Mouse (Mus musculus) cerebellum, adult 2 months (tissue): ENCODE results near the gene Dhrs13.

Experiments used
- CTCF ChIP-seq: fragments of 200-500 bp; IDR thresholded peaks from 2 replicates; pipeline ENCODE4 v1.5.1; 2011; ENCODE audit warnings: low read depth, mild to moderate bottlenecking, control low read depth, low read length, moderate library complexity, borderline replicate concordance; ENCODE audit not compliant: insufficient read depth
- POLR2A ChIP-seq: fragments of 200-500 bp; IDR thresholded peaks from 2 replicates; pipeline ENCODE4 v1.6.1; 2011; ENCODE audit warnings: low read length, control low read depth, borderline replicate concordance; ENCODE audit not compliant: insufficient read depth

DNA sequence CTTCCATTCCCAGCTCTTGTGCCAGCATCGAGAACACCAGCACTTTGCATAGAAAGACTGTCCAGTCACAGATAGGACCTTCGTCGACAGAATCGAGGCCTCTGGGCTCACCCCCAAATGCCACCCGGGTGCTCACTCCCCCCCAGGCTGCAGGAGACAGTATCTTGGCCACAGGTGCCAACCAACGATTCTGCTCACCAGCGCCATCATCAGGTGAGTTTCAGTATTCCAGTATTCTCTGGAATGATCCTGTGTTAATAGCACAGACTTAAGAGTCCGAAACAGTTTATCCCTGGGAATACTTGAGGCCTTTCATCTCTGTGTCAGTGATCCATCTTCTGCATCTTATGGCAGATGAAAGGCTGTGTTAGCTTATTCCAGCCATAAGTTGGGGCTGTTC is 8.5 kb upstream of the Dhrs13 start:
- TF ChIP-seq CTCF, result peak; percentile 52; the same call in 1 of the 2 replicates
- no peak for TF ChIP-seq POLR2A
